Mouse (Mus musculus) right cerebral cortex, postnatal 10 days (tissue): ENCODE data around the gene Gja3.
"Not testable (repeated sequence)": the region's sequence is repeated elsewhere in the genome, so short reads cannot be mapped to it uniquely, and the experiment has no call there.

Experiments
- DNase-seq, 2 experiments: peaks; one replicate each; pipeline ENCODE4 v3.0.0; 2021; ENCODE audit warnings: low spot score in 2 of 2

Gja3 gene

DNA sequence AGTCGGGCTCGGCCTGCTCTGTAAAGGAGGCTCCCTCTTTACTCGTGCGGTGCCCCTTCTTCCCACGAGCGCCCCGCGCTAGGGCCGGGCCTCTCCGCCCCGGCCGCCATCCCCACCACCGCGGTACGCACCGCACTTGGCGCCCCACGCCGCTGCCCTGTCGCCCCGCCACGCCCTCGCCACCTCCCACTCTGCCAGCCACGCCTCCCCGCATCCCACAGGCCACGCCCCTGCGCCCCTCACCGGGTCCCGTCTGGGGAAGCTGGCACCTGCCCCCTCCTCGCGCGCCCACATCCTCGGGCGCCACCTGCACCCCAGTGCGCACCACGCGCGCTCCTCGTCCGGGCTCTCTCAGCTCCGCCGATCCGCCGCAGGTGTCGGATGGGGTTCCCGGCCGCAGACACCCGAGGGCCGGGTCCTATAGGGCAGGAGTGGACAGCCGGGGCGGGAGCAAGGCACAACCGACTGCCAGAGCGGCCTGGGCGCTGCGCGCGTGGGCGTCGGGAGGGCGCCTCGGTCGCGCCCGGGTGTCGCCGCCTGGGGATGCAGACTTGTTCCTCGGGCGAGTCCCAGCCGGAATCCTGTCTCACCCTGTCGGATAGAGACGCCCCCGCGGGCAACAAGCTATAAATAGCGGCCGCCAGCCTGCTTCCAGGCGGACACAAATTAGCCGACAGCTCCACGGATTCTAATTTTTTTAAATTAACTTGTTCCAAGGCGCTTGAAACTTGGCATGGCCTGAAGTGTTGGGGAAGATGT, at the start of gene Gja3:
Gja3 (minus strand) TSS at position 538 of the 759 bp plus-strand sequence.
- DNase-seq = peak; percentile 42 to 46

DNA sequence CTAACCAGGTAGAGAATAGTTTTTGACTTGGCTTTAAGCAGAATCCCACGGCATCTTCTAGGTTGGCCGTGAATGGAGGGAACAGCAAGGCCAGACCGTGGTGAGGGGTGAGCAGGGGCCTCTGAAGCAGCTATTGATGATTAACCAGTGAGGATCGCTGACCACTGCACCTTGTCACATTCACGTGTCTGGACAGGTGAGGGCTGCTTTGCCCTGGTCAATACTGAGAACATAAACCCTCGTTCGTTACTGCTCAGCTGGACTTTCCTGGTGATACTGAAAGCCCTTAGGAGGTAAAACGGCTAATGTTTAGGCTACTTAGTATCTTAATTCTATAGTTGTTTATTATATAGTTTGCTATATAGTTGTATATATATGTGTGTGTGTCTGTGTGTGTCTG, 49.2 kb upstream of the Gja3 start:
- no peak for DNase-seq

DNA sequence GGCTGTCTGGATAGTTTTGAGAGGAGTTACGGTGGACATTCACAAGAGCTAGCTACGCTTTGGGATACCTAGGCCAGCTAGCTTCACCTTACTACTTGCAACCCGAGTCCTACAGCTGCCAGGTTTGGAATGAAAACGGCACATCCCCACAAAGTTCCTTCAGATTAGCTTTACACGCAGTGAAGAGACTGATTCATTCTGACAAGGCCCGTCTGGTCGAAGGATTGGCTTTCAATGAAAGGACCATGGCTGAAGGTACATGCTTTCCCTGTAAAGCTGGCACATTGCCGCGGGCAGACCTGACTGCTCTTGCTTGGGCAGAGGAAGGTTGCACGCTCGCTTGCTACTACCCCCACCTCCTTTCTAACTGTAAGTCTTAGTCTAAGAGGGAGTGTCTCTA, 47.8 kb upstream of the Gja3 start:
- DNase-seq = no peak

DNA sequence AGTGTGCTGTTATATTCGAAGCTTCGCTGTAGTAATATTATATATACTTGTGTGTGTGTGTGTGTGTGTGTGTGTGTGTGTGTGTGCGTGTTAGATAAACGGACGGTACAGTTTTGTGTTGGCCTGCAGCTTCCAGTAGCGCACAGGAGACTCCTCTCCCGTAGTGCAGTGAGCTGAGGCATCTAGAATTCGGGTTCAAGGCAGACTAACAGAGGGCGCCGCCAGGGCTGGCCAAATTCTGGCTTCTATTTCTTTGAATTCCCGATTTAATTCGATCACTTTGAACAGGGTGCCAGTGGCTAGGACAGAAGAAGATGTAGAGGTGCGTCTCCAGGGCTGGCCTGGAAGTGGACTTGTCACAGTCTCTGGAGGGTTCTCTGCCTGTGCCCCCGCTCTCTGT, 47.2 kb upstream of the Gja3 start:
- DNase-seq = no peak

DNA sequence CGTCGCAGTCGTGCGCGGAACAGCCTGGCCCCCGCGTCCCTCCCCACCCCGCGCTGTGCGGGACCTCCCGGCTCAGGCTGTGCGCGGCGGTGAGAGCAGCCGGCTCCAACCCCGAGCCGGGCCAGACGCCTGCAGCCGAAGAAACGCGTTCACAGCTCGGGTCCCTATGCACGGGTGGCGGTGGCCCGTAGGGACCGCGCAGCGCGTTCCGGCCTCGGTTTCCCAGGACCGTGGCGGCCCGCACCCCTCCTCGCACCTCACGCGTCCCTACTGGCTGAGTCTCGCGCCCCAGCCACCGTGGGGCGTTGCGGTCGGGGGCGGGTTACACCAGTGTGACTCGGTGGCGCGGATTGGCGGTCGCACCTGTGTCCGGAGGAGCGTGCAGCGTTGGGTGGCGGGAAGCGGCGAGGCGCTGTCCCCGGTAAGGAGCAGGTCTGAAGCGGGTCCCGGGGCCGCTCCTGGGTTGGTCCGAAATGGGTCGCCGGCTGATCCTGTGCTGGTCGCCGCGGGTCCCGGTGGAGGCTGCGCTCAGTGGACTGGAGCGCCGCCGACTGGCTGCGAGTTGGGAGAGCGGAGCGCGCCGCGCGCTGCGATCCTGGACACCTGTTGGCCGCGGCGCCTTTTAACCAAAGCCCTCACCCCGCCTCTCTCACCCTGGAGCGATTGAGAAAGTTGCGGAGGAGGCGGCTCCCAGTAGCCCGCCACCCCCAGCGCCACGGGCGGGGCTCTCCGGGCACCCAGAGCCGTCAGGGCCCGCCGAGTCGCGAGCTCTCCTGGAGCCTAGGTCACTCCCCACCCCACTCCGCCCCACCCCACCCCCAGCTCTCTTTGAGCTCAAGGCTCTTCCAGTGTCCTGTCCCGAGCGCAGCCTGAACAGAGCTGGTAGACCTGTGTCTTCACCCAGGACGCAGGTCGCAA, 46.5 kb upstream of the Gja3 start, which contains the start of gene Gjb2:
Gjb2 (minus strand) TSS at position 597 of the 918 bp plus-strand sequence.
- peak; percentile 37 to 40 for DNase-seq

DNA sequence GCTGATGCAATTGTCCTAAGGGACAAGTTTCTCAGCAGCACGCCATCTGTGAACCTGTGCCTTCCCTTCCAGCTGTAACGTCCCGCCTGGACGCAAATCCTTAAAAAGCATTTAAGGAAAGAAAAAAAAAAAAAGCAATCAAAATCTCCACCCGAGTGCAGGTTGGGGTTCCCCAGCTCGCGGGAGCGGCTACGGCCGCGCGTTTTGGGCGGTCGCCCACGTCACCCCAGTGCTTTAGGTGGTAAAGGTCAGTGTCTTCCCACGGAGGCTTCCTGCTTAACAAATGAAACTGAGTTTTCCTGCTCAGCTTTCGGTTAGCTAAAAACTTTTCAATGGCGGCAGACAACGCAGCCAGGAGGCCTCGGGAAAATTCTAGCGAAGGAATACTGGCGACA, 45.8 kb upstream of the Gja3 start:
- DNase-seq = no peak

DNA sequence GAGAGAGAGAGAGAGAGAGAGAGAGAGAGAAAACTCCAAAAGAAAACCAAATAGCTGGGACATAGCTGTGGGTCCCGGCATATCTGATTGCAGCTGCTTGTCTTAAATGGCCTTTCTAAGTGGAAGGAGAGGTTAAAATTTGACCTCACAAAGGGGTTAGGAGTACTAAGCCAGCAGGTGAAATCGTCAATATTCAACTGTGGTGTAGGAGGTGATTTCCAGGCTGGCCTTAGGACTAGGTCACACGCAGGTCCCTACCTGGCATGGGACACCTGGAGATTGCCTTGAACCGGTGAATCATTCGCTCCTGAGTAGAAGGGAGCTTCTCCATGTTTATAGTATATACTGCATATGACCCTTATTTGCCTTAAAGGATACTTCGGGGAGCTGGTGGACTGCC, 45.2 kb upstream of the Gja3 start:
- no peak for DNase-seq

DNA sequence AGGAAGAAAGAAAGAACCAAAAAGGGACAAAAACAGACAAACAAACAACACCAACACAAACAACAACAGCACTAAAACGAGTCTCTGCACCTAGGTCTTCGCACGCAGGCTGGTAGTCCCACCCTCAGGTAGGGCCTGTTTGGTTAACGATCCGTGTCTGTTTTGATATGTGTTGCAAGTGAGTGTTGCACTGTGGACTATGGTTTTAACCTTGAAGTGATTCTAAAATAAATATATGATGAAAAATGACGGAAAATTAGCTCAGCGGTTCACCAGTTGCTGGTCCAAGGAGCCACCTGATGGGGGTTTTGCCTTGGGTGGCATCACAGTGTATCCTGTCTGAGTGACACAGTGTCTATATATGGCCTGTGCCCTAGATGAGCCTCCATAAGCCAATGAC, 43.7 kb upstream of the Gja3 start:
- no peak for DNase-seq

DNA sequence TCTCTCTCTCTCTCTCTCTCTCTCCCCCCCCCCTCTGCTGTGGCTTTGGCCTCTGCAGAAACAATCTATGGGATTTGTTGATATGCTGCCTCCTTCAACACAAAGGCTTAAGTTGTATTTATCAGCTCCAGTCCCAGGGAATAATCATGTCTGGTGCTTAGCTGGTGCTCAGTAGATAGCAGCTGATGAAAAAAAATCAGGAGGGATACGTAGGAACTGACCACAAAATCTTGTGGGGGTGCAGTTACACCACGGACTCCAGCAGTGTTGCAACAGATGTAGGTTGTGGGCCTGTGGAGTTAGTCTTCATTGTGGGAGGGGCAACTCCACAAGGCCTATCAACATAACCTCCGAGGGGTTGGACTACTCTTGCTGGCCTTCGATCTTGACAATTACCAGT, 38.0 kb upstream of the Gja3 start:
- no peak for DNase-seq

DNA sequence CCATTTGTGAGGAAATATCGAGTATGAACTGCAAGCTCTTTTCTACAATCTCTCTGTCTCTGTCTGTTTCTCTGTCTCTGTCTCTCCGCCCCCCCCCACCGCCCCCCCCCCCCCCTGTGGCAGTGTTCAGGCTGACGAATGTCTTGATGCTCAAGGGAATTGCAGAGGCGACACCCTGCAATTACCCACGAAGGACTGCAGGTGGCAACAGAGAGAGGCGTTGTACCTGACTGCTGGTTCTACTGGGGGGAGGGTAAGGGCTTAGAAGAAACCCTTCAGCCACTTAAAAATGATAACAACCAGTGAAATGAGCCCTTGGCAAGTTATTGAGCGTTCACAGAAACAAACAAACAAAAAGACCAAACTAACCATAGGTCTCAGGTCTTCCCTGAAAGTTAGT, 35.1 kb upstream of the Gja3 start:
- DNase-seq = peak; percentile 50 to 56

DNA sequence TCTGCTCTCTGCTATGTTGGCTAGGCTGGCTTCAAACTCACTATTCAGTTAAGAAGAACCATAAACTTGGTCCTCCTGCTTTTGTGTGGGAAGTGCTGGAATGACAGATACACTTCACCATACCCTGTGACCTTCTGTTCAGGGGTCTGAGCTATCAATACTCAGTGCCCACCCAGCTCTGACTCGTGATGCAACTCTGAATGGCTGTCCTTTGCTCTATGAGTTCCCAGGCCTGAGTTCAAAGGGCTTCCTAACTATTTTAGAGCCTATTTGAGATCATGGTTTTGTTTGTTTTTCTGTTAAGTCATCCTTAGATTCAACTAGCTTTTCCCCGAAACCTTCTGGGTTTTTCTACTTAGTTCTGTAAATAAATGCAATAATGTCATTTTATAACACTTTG, 32.1 kb upstream of the Gja3 start:
- DNase-seq = no peak

DNA sequence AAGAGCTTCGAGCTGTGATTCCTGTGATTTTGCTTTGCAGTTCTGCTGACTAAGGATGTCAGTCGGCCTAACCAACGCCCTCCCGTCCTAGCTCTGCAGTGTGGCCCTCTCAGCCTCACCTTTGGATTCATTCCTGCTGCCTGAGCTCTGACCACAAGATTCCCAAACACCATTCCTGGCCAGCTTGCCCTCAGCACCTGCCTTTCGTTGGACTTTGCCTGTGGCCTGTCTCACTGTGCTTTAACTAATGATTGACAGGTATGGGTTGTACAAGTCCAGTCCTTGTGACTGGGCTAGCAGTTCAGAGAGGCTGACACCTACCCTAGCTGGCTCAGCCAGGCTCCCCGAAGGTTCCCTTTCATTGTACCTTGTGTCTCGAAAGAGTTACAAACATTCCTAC, 31.2 kb upstream of the Gja3 start:
- DNase-seq = no peak

DNA sequence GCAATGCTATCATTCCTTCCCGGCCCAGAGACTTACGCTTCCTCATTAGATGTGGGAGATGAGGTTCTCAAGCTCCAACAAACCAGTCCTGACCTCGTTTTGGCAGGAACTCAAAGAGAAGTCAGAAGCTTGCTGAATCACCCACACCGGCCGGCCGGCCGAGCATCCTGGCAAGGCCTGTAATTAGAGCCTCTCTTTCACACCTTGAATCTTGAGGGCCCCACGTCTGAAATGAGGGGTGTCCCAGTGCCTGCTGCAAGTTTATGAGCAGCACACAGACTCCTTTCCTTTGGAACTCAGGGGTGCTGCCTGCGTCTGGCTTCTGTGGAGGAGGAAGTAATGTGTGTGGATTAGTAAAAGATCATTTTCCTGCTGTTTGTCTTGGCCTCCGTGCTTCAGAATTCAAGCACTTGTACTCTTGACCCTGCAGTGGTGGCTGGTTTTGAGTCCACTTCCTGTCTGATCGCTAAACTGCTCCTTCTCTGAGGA, 26.3 kb upstream of the Gja3 start:
- no peak for DNase-seq

DNA sequence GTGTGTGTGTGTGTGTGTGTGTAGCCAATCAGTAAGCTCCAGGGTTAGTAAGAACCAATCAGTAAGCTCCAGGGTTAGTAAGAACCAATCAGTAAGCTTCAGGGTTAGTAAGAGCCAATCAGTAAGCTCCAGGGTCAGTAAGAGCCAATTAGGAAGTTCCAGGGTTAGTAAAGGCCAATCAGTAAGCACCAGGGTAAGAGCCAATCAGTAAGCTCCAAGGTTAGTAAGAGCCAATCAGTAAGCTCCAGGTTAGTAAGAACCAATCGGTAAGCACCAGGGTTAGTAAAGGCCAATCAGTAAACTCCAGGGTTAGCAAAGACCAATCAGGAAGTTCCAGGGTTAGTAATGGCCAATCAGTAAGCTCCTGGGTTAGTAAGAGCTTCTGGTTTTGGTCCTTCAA, 25.0 kb upstream of the Gja3 start:
- DNase-seq = no peak

DNA sequence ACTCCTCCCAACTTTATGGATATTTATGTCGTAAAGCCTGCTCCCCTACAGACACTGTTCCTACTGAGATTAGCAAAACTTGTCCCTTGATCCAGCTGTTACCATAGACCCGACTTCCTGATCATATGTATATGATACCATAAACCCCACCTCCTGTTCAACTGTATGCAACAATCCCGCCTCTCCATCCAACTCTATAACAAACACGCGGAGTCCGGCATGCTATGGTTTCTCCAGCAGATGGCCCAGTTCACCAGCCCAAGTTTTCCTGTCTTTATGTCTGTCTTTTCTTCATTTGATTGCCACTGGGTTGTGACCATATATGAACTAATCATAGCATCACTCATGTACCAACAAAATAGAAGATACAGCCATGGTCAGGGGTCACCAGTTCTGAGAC, 17.6 kb upstream of the Gja3 start:
- DNase-seq = no peak

DNA sequence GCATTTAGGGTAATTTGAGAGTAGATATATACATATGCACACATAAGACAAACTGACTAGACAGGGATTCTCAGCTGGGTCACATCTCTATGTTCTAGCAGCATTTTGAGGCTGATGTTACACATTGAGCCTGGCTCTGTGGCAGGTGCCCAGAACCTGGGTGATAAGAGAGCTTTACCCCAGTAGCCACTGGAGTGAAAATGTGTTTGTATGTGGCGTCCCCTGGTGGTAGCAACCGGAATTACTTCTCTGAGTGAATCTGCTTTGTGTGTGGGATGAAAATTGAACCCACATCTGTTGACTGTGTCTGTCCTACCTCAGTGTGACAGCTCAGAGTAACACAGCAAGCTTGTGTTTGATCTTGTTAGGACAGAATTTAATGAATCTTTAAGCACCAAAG, 12.0 kb upstream of the Gja3 start:
- not testable (repeated sequence) for DNase-seq

DNA sequence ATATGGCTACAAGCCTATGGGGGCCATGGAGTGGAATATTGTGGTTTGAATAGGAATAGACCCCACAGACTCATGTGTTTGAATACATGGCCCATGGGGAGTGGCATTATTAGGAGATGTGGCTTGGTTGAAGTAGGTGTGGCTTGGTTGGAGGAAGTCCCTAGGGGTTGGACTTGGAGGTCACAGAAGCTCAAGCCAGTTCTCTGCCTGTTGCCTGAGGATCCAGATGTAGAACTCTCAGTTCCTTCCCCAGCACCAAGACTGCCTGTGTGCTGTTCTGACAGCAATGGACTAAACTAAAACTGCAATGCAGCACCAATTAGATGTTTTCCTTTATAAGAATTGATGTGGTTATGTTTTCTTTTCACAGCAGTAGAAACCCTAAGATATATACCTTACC, 8.2 kb upstream of the Gja3 start:
- no peak for DNase-seq

DNA sequence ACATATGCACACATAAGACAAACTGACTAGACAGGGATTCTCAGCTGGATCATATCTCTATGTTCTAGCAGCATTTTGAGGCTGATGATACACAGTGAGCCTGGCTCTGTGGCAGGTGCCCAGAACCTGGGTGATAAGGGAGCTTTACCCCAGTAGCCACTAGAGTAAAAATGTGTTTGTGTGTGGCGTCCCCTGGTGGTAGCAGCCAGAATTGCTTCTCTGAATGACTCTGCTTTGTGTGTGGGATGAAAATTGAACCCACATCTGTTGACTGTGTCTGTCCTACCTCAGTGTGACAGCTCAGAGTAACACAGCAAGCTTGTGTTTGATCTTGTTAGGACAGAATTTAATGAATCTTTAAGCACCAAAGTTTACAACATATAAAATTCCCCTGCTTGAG, 2.2 kb upstream of the Gja3 start:
- peak; percentile 47 to 66 for DNase-seq

DNA sequence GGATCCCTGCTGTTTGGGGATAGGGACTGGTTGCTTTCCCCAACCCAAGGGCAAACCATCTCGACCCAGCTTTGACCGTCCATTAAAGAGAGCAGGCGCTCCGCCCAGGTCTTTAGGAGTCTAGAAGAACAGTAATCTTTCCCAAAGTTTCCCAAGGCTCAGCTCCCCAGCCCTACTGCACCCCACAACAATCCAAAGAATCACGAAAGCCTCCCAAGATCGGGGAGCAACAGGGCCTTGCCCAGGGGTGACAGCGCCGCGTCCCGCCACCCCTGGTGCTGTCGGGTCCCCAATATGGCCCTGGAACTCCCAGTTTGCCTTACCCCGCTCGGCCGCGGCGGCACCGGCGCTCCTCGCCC, 717 bp downstream of the Gja3 start:
- no peak for DNase-seq

DNA sequence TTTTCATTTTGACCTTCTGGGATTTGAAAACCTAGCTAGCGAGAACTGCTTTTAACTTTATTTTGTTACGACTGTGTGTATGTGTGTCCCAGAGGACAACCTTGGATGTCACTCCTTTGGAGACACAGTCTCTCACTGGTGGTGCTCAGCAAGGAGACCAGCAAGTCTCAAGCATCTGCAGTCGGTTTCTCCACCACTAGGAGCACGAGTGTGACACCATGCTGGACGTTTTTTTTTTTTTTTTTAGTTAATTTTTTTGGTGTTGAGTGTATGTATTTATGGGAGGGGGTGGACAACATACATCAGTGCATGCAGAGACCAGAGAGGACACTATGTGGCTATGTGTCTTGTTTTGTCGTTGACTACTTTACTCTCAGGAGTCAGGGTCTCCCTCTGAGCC, 5.2 kb downstream of the Gja3 start:
- no peak for DNase-seq

DNA sequence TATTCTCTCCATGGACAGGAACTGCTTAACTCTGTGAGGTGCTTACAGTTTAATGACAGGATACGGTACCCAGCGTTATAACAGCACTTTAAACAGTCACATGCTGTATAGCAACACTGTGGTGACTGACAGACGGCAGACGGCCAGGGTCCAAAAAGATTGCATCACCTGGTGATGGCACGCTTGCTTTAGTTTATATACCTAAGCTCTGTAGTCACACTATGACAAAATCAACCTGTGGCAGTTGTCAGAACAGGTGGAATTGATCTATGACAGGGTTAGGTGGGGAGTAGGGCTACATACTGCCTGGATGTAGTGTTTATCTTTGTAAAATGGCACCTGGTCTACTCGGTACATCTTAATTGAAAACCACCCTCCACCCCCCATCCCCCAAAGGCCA, 14.0 kb downstream of the Gja3 start:
- no peak for DNase-seq

DNA sequence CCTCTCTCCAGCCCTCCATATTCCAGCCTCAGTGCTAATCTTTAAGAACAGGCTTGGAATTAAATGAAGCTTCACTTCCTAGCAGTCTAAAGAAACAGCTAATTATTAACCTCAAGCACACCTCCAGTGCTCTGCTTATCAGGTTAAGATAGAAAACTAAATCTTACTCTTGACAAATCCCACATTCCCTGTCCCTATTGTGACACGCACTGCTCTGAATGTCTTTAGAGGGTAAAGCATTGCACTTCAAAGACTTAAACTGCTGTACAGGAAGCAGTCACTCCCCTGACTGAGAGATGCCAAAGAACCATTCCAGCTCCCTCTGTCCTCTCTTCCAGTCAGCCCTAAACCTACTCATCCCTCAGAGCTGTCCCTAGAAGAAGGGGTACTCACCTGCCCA, 16.5 kb downstream of the Gja3 start:
- no peak for DNase-seq

DNA sequence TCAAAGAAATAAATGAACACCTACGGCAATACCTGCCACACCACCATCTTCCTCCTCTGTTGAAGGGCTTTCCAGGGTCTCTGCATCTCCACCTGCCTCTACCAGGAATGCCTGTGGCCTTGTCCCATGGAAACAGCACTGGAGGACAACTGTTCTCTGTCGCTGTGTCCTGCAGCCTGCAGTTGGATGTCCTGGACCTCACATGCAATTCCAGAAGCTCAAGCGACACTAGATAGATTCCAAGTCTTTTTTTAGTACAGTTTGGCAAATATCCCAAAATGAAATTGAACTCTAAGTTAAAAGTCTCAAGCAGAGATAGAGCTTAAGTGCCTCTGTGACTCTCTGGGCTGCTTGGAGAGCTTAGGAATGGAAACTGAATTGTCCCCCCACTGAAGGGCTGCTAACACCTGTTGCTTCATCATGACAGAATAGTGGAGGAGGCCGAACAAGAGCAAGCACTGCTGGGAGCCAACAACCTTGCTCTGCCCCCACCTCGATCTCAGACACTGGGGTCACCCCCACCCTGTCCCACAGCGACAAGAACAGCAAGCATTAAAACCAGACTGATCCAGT, 22.9 kb downstream of the Gja3 start:
- no peak for DNase-seq
